ENCODE assay signal across 11 mouse cellular contexts in genomic region chr6:58962691-58963090, GRCm38 (mm10). TPM values are rescaled to one million over a fixed set of nuclear protein-coding genes. Genes with fewer than 3 reads are reported as not detected.
"Had no signal": no experiment of that assay in that cellular context is flagged by ENCODE, and none has a peak within 500 bp of the region (broad histone marks: within the 10 kb centered on the region; RNA-seq: fewer than 3 reads in every experiment).

No protein-coding gene starts in this region.

- DNase-seq: kidney, postnatal 25 days; layer of hippocampus, adult 9-11 months; liver, embryonic 13.5 days; lung, adult 2 months; lung, postnatal 14 days; lung, postnatal 4 days; midbrain, embryonic 14.5 days; thymus, adult 18-20 months; thymus, postnatal 36 days had no signal

RNA-seq across cellular contexts. Expression of gene Nap1l5, which starts 55.8 kb away (rescaled TPM):
- total RNA-seq: megakaryocyte progenitor cell, adult 5-6 weeks; megakaryocyte-erythroid progenitor cell, adult 5-6 weeks had no signal
